Mouse (Mus musculus): ENCODE measurements around the gene Nav3. TPM values are rescaled to one million over a fixed set of nuclear protein-coding genes. Genes with fewer than 3 reads are reported as not detected.

Nav3 gene
- total and polyA plus RNA-seq, 3 experiments, result not detected

DNA sequence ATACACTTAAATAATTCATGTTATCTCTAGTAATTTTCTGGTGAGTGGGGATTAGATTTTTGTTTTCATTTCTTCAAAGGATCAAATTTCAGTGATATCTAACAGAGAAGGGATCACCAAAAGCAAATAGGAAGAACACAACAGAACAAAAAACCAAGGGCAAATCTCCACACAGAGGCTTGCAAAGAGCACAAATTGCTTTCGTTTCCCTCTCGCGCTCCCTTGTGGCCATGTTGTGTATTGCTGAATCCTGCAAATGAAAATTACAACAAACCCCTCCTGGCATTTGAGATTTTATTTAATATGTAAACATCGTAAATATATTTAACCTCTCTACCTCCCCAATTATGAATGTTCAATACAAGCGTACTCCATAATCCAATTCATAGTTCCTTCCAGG is 370.8 kb downstream of the Nav3 start:
- H3K27me3 ChIP-seq (ENCODE audit: control insufficient read depth in 1 of 2, insufficient read depth in 2 of 2, low read length in 2 of 2), result no peaks in the 10 kb centered on the region
- H3K4me3 ChIP-seq (ENCODE audit: control insufficient read depth in 1 of 2, insufficient read depth in 1 of 2, low read depth in 2 of 2, low read length in 2 of 2), result no peak overlapping the region
- H3K4me1 ChIP-seq (ENCODE audit: control insufficient read depth in 1 of 2, insufficient read depth in 2 of 2, low read length in 2 of 2), result no peaks in the 10 kb centered on the region
- no peaks in the 10 kb centered on the region for H3K36me3 ChIP-seq (ENCODE audit: control insufficient read depth in 1 of 2, insufficient read depth in 2 of 2, low read length in 2 of 2)
- DNase-seq (ENCODE audit: low read depth, low spot score), result peak; percentile 12
- H3K27ac ChIP-seq (ENCODE audit: control insufficient read depth, low read depth, low read length), result no peak overlapping the region
- no peaks in the 10 kb centered on the region for H3K9me3 ChIP-seq (replicated peaks; ENCODE audit: insufficient read depth, low read length)
- no peak overlapping the region for H3K9ac ChIP-seq (ENCODE audit: control insufficient read depth, low read depth, low read length, poor library complexity, severe bottlenecking)
- peak; percentile 12 to 30 (median 21); a peak in 2 of 6 replicates for TF ChIP-seq CTCF (IDR thresholded peaks at IDR 0.05 in 2 of 3, conservative IDR thresholded peaks at IDR 0.05 in 1 of 3; ENCODE audit: control insufficient read depth in 1 of 3, insufficient read depth in 1 of 3, low read depth in 2 of 3, low read length in 3 of 3, poor library complexity in 1 of 3, severe bottlenecking in 1 of 3)
- TF ChIP-seq RAD21 (IDR thresholded peaks at IDR 0.05; ENCODE audit: low read depth, low read length), result peak; percentile 21
- no peak for TF ChIP-seq NELFE (IDR thresholded peaks at IDR 0.05; ENCODE audit: low read depth, low read length)
- TF ChIP-seq SMC3 (IDR thresholded peaks at IDR 0.05; ENCODE audit: low read depth, low read length), result peak; percentile 29
- H3K79me2 ChIP-seq (ENCODE audit: control insufficient read depth, insufficient read depth, low read length, poor library complexity), result no peaks in the 10 kb centered on the region

GRCm38 (mm10) chr10:110076575-110076974 is 379.4 kb downstream of the Nav3 start:
- no peak overlapping the region for H3K4me3 ChIP-seq (ENCODE audit: control insufficient read depth in 1 of 2, insufficient read depth in 1 of 2, low read depth in 2 of 2, low read length in 2 of 2)
- H3K9me3 ChIP-seq (replicated peaks; ENCODE audit: insufficient read depth, low read length), result no peaks in the 10 kb centered on the region
- no peaks in the 10 kb centered on the region for H3K4me1 ChIP-seq (ENCODE audit: control insufficient read depth in 1 of 2, insufficient read depth in 2 of 2, low read length in 2 of 2)
- no peak for TF ChIP-seq POLR2A (IDR thresholded peaks at IDR 0.05; ENCODE audit: control insufficient read depth in 1 of 2, insufficient read depth in 1 of 2, low read depth in 1 of 2, low read length in 2 of 2, poor library complexity in 1 of 2)
- TF ChIP-seq MAFK (IDR thresholded peaks at IDR 0.05; ENCODE audit: borderline replicate concordance, low read depth, low read length), result no peak
- no peak for TF ChIP-seq USF1 (IDR thresholded peaks at IDR 0.05; ENCODE audit: low read depth, low read length)
- TF ChIP-seq MYC (IDR thresholded peaks at IDR 0.05; ENCODE audit: low read depth, low read length), result no peak
- no peak for TF ChIP-seq RCOR1 (IDR thresholded peaks at IDR 0.05; ENCODE audit: low read depth, low read length)
- no peak for TF ChIP-seq MAX (IDR thresholded peaks at IDR 0.05; ENCODE audit: low read length)
- no peaks in the 10 kb centered on the region for H3K27me3 ChIP-seq (ENCODE audit: control insufficient read depth in 1 of 2, insufficient read depth in 2 of 2, low read length in 2 of 2)
- H3K27ac ChIP-seq (ENCODE audit: control insufficient read depth, low read depth, low read length), result no peak overlapping the region
- no peaks in the 10 kb centered on the region for H3K36me3 ChIP-seq (ENCODE audit: control insufficient read depth in 1 of 2, insufficient read depth in 2 of 2, low read length in 2 of 2)
- no peak overlapping the region for H3K9ac ChIP-seq (ENCODE audit: control insufficient read depth, low read depth, low read length, poor library complexity, severe bottlenecking)
- DNase-seq (ENCODE audit: low read depth, low spot score), result no peak
- no peaks in the 10 kb centered on the region for H3K79me2 ChIP-seq (ENCODE audit: control insufficient read depth, insufficient read depth, low read length, poor library complexity)

GRCm38 (mm10) chr10:110072355-110072754 is 383.6 kb downstream of the Nav3 start:
- H3K4me1 ChIP-seq (ENCODE audit: control insufficient read depth in 1 of 2, insufficient read depth in 2 of 2, low read length in 2 of 2), result no peaks in the 10 kb centered on the region
- no peak overlapping the region for H3K4me3 ChIP-seq (ENCODE audit: control insufficient read depth in 1 of 2, insufficient read depth in 1 of 2, low read depth in 2 of 2, low read length in 2 of 2)
- H3K27ac ChIP-seq (ENCODE audit: control insufficient read depth, low read depth, low read length), result no peak overlapping the region
- H3K9ac ChIP-seq (ENCODE audit: control insufficient read depth, low read depth, low read length, poor library complexity, severe bottlenecking), result no peak overlapping the region
- no peak for TF ChIP-seq MAFK (IDR thresholded peaks at IDR 0.05; ENCODE audit: borderline replicate concordance, low read depth, low read length)
- TF ChIP-seq MAZ (IDR thresholded peaks at IDR 0.05; ENCODE audit: low read depth, low read length), result no peak
- TF ChIP-seq MYC (IDR thresholded peaks at IDR 0.05; ENCODE audit: low read depth, low read length), result no peak
- TF ChIP-seq ZC3H11A (IDR thresholded peaks at IDR 0.05; ENCODE audit: low read depth, low read length), result no peak
- TF ChIP-seq MEF2A (IDR thresholded peaks at IDR 0.05; ENCODE audit: extremely low read depth, insufficient replicate concordance, low read depth, low read length, poor library complexity, severe bottlenecking), result no peak
- no peak for TF ChIP-seq E2F4 (IDR thresholded peaks at IDR 0.05; ENCODE audit: borderline replicate concordance, low read depth, low read length)
- no peak for TF ChIP-seq JUND (IDR thresholded peaks at IDR 0.05; ENCODE audit: low read depth, low read length)
- no peak for TF ChIP-seq TBP (IDR thresholded peaks at IDR 0.05; ENCODE audit: low read depth, low read length)
- no peak for TF ChIP-seq TAL1 (IDR thresholded peaks at IDR 0.05; ENCODE audit: low read length)
- TF ChIP-seq EP300 (IDR thresholded peaks at IDR 0.05; ENCODE audit: low read depth in 1 of 2, low read length in 2 of 2), result no peak
- TF ChIP-seq POLR2AphosphoS2 (IDR thresholded peaks at IDR 0.05; ENCODE audit: low read length), result no peak
- no peak for TF ChIP-seq RAD21 (IDR thresholded peaks at IDR 0.05; ENCODE audit: low read depth, low read length)
- TF ChIP-seq MYB (IDR thresholded peaks at IDR 0.05; ENCODE audit: low read depth, low read length), result no peak
- no peak for TF ChIP-seq NRF1 (IDR thresholded peaks at IDR 0.05; ENCODE audit: insufficient read depth, low read depth, low read length, poor library complexity, severe bottlenecking)
- TF ChIP-seq POLR2A (IDR thresholded peaks at IDR 0.05; ENCODE audit: control insufficient read depth in 1 of 2, insufficient read depth in 1 of 2, low read depth in 1 of 2, low read length in 2 of 2, poor library complexity in 1 of 2), result no peak
- TF ChIP-seq CHD1 (IDR thresholded peaks at IDR 0.05; ENCODE audit: low read depth, low read length), result no peak
- no peaks in the 10 kb centered on the region for H3K79me2 ChIP-seq (ENCODE audit: control insufficient read depth, insufficient read depth, low read length, poor library complexity)
- no peaks in the 10 kb centered on the region for H3K9me3 ChIP-seq (replicated peaks; ENCODE audit: insufficient read depth, low read length)
- no peaks in the 10 kb centered on the region for H3K27me3 ChIP-seq (ENCODE audit: control insufficient read depth in 1 of 2, insufficient read depth in 2 of 2, low read length in 2 of 2)
- no peak for DNase-seq (ENCODE audit: low read depth, low spot score)
- H3K36me3 ChIP-seq (ENCODE audit: control insufficient read depth in 1 of 2, insufficient read depth in 2 of 2, low read length in 2 of 2), result no peaks in the 10 kb centered on the region

Measured in MEL (cell line).